Mouse (Mus musculus) cerebellum, adult (tissue): ENCODE measurements around the gene Syngap1.

Source experiments
- ATAC-seq: cut with Nextera tagmentation; 2 replicates; pipeline ENCODE4 v1.9.2; 2017; ENCODE audit warnings: mild to moderate bottlenecking, moderate library complexity, mixed read lengths; ENCODE audit not compliant: insufficient number of reproducible peaks, low FRiP score, low TSS enrichment

Syngap1 gene

GRCm38 (mm10) chr17:26979426-26979825, 38.4 kb downstream of the Syngap1 start:
- ATAC-seq: no peak

DNA sequence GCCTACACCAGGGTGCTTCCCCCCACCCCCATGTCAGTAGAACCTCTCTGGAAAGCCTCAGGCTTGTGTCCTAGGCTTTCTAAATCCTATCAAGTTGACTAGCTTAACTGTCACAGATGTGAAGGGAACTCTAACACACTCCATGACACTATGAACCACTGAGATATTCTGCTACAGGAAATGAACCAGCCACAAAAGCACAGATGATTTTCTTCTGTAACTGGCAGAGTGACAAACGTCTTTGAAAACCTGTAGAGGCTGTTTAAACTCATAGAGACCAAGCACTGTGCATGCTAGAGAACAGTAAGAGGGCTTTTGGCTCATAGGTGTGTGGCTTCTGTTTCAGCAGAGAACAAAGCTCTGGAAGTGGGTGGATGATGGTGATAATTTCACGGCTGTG, 40.0 kb downstream of the Syngap1 start:
- ATAC-seq: no peak

- no peak for ATAC-seq
These were observed 42.3 kb downstream of the Syngap1 start for GRCm38 (mm10) chr17:26983382-26983781.

DNA sequence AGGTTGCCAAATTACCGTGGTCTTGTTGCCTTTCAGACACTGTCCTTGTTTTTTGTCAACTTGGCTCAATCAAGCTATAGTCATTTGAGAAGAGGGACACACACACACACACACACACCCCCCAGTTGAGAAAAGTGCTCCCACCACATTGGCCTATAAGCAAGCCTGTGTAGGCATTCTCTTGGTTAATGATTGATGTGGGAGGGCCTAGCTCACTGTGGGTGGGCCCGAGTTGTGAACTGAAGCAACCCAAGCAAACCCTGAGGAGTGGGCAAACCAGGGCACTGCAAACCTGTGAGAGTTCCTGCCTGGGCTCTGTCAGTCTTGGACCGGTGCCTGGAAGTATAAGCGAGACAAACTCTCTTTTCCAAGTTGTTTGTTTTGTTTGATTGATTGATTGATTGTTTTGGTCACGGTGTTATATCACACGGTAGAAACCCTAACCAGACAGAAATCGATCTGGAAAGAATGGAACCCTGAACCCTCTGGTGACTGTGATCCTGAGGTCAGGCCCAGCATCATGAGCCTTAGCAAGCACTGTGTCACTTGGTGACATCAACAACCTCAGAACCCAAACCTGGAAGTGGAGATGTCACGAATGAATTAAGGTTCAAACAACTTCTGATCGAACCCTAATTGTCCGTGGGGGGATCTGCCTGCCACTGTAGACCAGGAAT, 44.6 kb downstream of the Syngap1 start:
- ATAC-seq: no peak

GRCm38 (mm10) chr17:26990521-26990920, 49.5 kb downstream of the Syngap1 start:
- ATAC-seq: no peak

- ATAC-seq: no peak
These were observed 53.4 kb downstream of the Syngap1 start for GRCm38 (mm10) chr17:26994410-26994809.

DNA sequence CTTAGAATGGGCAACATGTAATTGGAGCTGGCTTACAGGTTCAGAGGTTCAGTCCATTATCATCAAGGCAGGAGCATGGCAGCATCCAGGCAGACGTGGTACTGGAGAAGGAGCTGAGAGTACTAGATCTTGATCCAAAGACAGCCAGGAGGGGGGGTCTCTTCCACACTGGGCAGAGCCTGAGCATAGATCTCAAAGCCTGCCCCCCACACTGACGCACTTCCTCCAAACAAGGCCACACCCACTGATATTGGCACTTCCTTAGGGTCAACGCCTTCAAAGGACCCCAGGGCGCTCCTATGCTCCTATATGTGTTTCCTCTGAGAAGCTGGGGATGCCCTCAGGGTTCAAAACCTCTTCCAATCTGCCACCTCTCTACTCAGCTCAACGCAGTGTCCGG, 54.0 kb downstream of the Syngap1 start:
- no peak for ATAC-seq

DNA sequence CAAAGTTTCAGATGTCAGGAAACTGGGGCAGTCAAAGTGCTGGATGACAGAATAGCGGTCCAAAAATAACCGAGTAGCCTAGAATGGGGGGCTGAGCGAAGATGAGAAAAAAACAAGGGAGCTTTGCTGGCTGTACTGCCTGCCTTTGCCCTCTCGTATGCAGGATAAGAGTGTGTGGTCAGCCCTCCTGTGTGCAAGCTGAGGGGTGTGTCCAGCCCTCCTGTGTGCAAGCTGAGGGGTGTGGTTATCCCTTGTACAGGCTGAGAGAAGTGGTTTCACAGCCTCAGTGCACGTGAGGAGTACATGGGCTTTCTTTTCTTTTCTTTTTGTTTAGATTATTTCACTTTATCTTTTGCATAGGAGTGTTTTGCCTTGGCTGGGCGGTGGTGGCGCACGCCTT, 54.5 kb downstream of the Syngap1 start:
- no peak for ATAC-seq

DNA sequence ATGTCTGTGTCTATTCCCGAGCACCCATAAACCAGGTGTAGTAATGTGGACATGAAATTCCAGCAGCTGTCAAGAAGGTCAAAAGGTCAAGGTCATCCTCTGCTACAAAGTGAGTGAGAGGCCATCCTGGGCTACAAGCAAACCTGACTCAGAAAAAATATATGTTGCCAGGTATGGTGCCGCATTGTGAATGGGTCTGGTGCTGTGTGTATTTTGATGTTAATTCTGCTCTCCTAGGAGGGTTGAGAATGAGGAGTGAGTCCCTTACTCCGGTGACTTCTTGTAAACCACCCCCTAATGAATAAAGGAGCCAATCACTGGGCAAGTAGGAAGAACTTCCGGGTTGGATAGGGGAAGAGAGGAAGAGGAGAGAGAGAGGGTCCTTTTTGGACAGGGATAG, 56.6 kb downstream of the Syngap1 start:
- ATAC-seq: no peak

DNA sequence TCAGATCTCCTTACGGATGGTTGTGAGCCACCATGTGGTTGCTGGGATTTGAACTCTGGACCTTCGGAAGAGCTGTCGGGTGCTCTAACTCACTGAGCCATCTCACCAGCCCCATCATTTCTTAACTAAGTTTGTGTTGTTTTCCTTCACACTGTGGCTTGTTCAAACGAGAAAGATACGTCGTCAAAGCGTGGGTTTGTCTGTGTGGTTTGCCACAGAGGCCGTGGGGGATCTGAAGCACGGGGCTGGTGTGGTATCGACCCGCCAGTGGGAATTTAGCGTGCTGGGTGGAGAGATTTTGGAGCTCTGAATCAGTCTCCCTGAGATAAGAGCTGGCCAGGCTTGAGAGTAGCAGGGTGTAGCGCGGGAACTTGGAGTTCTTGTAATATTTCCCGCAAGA, 57.2 kb downstream of the Syngap1 start:
- ATAC-seq: no peak

GRCm38 (mm10) chr17:26999996-27000395, 58.9 kb downstream of the Syngap1 start:
- ATAC-seq: no peak

GRCm38 (mm10) chr17:27001151-27001550, 60.1 kb downstream of the Syngap1 start:
- ATAC-seq: no peak

GRCm38 (mm10) chr17:27001889-27002288, 60.8 kb downstream of the Syngap1 start:
- no peak for ATAC-seq

DNA sequence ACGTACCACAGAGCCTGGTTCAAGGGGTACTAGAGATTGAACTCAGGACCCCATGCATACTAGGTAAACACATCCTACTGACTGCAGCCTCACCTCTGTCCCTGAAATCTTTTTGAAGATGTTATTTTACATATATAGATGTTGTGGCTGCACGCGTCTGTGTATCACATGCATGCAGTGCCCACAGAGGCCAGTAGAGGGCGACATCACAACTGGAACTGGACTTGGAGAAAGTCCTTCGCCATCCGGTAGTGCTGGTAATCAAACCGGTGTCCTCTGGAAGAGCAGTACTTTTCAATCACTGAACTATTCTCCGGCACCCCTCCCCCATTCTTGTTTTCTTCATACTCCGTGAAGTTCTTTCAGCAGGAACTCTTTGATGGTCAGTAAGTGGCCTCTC, 63.4 kb downstream of the Syngap1 start:
- no peak for ATAC-seq

DNA sequence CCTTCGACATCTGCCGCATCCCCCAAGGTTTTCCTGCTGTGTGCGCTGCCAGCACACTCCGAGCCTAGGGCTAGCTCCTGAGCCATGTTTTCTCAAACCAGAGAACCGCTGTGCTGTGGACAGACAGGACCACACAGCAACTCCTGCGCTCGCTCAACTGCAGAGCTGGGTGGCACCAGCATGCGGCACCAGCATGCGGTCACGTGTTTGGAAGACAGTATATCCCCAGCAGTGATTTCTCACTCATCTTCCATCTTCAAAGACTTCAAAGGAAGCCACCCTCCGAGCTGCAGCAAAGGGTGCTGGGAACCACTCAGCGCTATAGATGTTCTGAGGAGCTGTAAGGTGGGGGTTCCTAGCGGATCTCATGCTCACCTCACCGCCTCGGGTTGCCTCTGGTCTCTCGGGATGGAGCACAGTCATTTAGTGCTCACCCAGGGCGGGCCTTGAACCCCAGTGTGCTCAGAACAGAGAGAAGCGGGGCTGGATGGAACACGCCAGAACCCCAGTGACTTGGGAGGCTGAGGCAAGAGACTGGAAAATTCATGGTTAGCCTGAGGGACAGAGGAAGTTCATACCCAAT, 63.9 kb downstream of the Syngap1 start:
- ATAC-seq: no peak

DNA sequence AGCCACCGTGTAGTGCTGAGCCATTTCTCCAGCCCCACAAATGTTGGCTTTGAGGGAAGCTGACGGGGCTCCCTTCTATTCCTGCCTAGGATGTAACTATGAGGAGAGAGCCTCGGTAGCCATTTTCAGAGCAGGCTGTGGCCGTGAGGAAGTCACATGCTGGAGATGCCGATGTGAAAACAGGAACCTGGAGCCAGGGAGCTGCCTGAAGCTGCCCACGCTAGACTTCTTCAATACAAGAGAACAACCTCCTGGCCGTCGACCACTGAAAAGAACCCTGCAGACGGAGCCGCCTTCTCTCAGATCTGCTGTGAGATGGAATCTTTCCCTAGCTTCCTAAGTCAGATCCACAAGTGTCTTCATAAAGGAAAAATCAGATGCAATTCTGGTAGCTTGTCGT, 64.6 kb downstream of the Syngap1 start:
- ATAC-seq: no peak

GRCm38 (mm10) chr17:27008277-27008676, 67.2 kb downstream of the Syngap1 start:
- no peak for ATAC-seq

GRCm38 (mm10) chr17:27011167-27011566, 70.1 kb downstream of the Syngap1 start:
- ATAC-seq: no peak

GRCm38 (mm10) chr17:27011998-27012672, 71.1 kb downstream of the Syngap1 start:
- ATAC-seq: no peak

GRCm38 (mm10) chr17:27012909-27013308, 71.9 kb downstream of the Syngap1 start:
- no peak for ATAC-seq

DNA sequence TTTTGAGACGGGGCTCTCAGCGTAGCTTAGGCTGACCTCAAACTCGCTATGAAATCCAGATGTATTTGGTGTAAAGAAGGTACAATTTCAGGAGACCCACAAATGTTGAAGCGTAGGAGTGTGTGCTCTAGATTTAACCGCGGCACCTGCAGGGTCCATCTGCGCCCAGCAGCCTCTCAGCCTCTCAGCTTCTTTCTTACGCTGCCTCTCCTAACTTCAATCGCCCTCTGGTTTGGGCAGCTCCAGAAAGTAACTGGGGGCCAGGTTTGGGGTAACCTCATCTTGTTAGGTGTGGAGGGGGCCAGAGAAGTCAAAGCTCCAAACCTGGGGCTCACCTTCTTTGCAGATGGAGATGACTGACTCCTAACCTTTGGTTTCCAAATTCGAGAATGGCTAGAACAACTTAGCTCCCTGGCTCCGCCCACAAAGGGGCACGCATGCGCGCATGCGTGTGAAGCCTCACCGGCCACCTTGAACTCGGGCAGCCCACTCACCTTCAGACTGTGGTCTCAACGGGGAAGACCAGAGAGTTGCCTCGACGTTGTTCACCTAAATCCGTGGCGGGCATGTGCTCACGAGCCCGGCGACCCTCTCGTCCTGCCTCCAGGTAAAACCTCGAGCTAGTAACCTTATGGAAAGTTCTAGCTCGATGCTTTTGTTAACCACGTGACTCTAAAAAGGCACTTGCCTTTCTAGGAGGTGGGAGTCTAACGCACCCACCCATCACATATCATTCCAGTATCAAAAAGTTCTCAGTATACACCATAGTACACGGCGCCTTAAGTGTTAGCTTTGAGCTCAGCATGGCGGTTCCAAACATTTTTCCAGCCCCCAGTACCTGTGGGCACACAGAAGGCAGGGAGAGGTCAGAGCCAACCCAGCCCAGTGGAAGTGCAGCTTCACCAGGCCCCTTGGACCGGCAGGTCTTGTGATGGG, 76.8 kb downstream of the Syngap1 start:
- peak; percentile 59; the same call in 1 of the 2 replicates for ATAC-seq
